Mouse (Mus musculus): ENCODE data around the gene Gm19402. TPM values are rescaled to one million over a fixed set of nuclear protein-coding genes. Genes with fewer than 3 reads are reported as not detected.
"Not testable (repeated sequence)": the region's sequence is repeated elsewhere in the genome, so short reads cannot be mapped to it uniquely, and the experiment has no call there.

Gm19402 gene
- polyA plus RNA-seq, 1 experiment from 2014 or later = not detected

DNA sequence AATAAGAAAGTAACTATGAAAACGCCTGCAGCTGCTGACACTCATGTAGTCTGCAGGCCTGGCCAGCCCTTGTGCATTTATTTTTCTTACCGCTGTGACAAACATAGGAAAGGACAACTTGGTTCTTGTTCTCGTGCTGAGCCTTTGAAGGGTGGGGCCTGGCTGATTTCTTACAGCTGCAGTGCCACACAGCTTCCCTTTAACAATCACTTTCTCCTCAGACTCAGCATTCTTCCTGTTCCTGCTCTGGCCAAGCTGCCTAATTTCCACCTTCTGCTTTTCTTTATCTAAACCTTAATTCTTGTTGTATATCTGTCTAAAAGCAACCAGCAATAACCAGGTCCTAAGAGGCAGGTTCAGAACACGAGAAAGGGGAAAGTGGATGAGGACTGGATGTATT lies 23.2 kb upstream of the Gm19402 start:
- H3K36me3 ChIP-seq (ENCODE audit: control insufficient read depth, insufficient read depth, low read length) = no peaks in the 10 kb centered on the region
- 62% methylated on average over 4 of the region's 4 CpGs for WGBS
- no peak overlapping the region for H3K4me2 ChIP-seq (replicated peaks; ENCODE audit: low read depth, low read length)
- H3K4me3 ChIP-seq (ENCODE audit: low read length) = no peak overlapping the region
- no peak for ATAC-seq (ENCODE audit: low FRiP score, low TSS enrichment)
- no peaks in the 10 kb centered on the region for H3K27me3 ChIP-seq (ENCODE audit: control insufficient read depth, insufficient read depth, low read length)
- H3K27ac ChIP-seq (ENCODE audit: low read depth, low read length) = no peak overlapping the region
- no peaks in the 10 kb centered on the region for H3K4me1 ChIP-seq (ENCODE audit: control insufficient read depth, insufficient read depth, low read length)
- H3K9me3 ChIP-seq (ENCODE audit: control insufficient read depth, low read length) = peaks cover 4% of the 10 kb centered on the region; the same call in 1 of the 2 replicates
- H3K9ac ChIP-seq (ENCODE audit: low read depth, low read length) = no peak overlapping the region

DNA sequence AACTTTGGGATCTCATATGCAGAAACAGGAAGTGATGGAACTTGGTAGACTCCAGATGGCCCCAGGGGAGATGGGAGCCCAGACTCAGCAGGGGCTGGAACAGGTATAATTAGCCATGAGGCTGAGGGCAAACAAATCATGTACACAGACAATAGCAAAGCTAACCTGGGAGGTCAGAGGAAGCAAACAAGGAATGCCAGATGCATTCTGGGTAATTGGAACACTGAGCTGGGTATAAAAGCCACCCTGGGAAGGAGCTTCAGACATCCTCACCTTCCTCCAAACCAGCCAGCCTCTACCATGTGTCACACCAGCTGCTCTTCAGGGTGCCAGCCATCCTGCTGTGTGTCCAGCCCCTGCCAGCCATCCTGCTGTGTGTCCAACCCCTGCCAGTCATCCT lies 20.6 kb upstream of the Gm19402 start, which contains the start of gene Gm10024:
Gene Gm10024 (plus strand): TSS at position 301 of the 400 bp plus-strand sequence.
- not testable (repeated sequence) for H3K9ac ChIP-seq (ENCODE audit: low read depth, low read length); H3K27ac ChIP-seq (ENCODE audit: low read depth, low read length); H3K4me3 ChIP-seq (ENCODE audit: low read length); H3K4me2 ChIP-seq (replicated peaks; ENCODE audit: low read depth, low read length); H3K9me3 ChIP-seq (ENCODE audit: control insufficient read depth, low read length); H3K4me1 ChIP-seq (ENCODE audit: control insufficient read depth, insufficient read depth, low read length); H3K27me3 ChIP-seq (ENCODE audit: control insufficient read depth, insufficient read depth, low read length); ATAC-seq (ENCODE audit: low FRiP score, low TSS enrichment); H3K36me3 ChIP-seq (ENCODE audit: control insufficient read depth, insufficient read depth, low read length)

DNA sequence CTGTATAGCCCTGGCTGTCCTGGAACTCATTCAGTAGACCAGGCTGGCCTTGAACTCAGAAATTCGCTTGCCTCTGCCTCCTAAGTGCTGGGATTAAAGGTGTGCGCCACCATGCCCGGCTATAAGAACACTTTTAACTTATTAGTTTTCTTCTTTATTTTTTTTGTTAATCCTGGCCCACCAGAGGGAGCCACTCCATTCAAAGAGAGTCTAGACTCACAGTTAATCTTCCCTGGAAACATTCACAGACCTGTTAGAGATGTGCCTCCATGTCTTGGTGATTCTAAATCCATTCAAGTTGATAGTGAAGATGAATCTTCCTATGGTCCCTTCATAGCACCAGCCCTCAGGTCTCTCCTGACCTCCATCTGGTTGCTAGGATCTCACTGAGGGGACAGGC lies 19.3 kb upstream of the Gm19402 start:
- 76% methylated on average over 3 of the region's 3 CpGs for WGBS
- no peak for ATAC-seq (ENCODE audit: low FRiP score, low TSS enrichment)
- Histone ChIP-seq H3K4me2 (replicated peaks; ENCODE audit: low read depth, low read length) (no peak overlapping the region), H3K36me3 (ENCODE audit: control insufficient read depth, insufficient read depth, low read length) (no peaks in the 10 kb centered on the region), H3K4me3 (ENCODE audit: low read length) (no peak overlapping the region), H3K4me1 (ENCODE audit: control insufficient read depth, insufficient read depth, low read length) (no peaks in the 10 kb centered on the region), H3K9me3 (ENCODE audit: control insufficient read depth, low read length) (peaks cover 4% of the 10 kb centered on the region; the same call in 1 of the 2 replicates), H3K9ac (ENCODE audit: low read depth, low read length) (no peak overlapping the region), H3K27ac (ENCODE audit: low read depth, low read length) (no peak overlapping the region), H3K27me3 (ENCODE audit: control insufficient read depth, insufficient read depth, low read length) (no peaks in the 10 kb centered on the region)

DNA sequence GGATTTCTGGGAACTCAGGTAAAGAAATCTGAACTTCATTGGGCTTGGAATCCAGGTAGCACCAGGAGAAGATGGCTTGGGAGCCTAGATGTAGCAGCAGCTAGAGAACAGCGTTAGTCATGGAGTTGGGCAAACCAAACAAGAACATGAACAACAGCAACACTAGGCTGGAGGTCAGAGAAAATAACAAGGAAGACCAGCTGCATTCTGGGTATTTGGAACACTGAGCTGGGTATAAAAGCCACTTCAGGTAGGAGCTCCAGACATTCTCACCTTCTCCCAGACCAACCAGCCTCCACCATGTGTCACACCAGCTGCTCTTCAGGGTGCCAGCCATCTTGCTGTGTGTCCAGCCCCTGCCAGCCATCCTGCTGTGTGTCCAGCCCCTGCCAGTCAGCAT lies 15.8 kb upstream of the Gm19402 start, which contains the start of gene Gm10272:
Gene Gm10272 (plus strand): TSS at position 301 of the 400 bp plus-strand sequence.
- Histone ChIP-seq H3K9ac (ENCODE audit: low read depth, low read length) (no peak within 1 kb of the TSS), H3K9me3 (ENCODE audit: control insufficient read depth, low read length) (peaks cover 6% of the 10 kb centered on the region; the same call in 1 of the 2 replicates), H3K36me3 (ENCODE audit: control insufficient read depth, insufficient read depth, low read length) (no peaks in the 10 kb centered on the region), H3K4me3 (ENCODE audit: low read length) (no peak within 1 kb of the TSS), H3K27ac (ENCODE audit: low read depth, low read length) (no peak within 1 kb of the TSS), H3K4me2 (replicated peaks; ENCODE audit: low read depth, low read length) (no peak within 1 kb of the TSS), H3K4me1 (ENCODE audit: control insufficient read depth, insufficient read depth, low read length) (no peaks in the 10 kb centered on the region), H3K27me3 (ENCODE audit: control insufficient read depth, insufficient read depth, low read length) (no peaks in the 10 kb centered on the region)
- ATAC-seq (ENCODE audit: low FRiP score, low TSS enrichment) = no peak
- WGBS = 86% methylated on average over 1 of the region's 1 CpGs

DNA sequence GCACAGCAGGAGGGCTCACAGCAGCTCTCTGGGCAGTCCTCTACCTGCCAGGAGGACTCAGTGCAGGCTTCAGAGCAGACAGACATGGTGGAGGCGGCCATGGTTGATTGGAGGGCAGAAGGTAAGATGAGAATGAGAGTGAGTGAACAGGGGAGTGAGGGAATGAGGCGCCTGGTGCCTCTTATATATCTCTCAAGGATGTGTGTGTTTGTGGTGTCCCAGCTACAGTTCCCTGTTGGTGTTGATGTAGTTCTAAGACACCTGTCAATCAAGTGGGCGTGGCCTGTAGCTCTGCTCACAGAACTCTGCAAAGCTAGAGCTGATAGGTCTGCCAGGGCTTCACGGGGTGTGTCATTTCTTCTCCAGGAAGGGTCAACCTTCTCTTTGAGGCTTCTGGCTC lies 6.6 kb upstream of the Gm19402 start, which contains the start of gene Gm9508:
Gene Gm9508 (minus strand): TSS at position 101 of the 400 bp plus-strand sequence.
- H3K4me3 ChIP-seq (ENCODE audit: low read length) = no peak within 1 kb of the TSS
- ATAC-seq (ENCODE audit: low FRiP score, low TSS enrichment) = no peak
- WGBS = 30% methylated on average over 4 of the region's 4 CpGs

DNA sequence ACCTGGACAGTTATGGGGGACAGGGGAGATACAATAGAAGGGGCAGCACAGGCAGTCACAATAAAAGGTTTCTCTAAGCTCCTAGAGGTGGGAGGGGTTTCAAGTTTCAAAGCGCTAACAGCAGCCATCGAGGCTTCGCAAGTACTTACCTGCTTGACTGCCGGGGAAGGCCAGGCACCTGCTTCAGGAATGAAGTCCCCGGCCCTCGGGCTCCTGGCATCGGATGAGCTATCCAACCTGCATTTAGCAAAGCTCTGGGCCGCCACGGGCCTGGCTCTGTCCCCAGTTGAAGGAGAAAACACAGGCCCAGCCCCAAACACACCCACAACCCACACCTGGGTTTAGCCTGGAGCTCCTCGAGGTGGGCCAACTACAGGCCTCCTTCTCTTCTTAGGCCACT lies 3.5 kb downstream of the Gm19402 start:
- H3K27ac ChIP-seq (ENCODE audit: low read depth, low read length) = no peak overlapping the region
- no peak overlapping the region for H3K4me3 ChIP-seq (ENCODE audit: low read length)
- no peak; the same call in 1 of the 2 replicates for ATAC-seq (ENCODE audit: low FRiP score, low TSS enrichment)
- H3K9ac ChIP-seq (ENCODE audit: low read depth, low read length) = no peak overlapping the region
- no peaks in the 10 kb centered on the region for H3K4me1 ChIP-seq (ENCODE audit: control insufficient read depth, insufficient read depth, low read length)
- H3K27me3 ChIP-seq (ENCODE audit: control insufficient read depth, insufficient read depth, low read length) = peaks cover 38% of the 10 kb centered on the region
- no peaks in the 10 kb centered on the region for H3K36me3 ChIP-seq (ENCODE audit: control insufficient read depth, insufficient read depth, low read length)
- no peak overlapping the region for H3K4me2 ChIP-seq (replicated peaks; ENCODE audit: low read depth, low read length)
- WGBS = 11% methylated on average over 10 of the region's 10 CpGs
- H3K9me3 ChIP-seq (ENCODE audit: control insufficient read depth, low read length) = no peaks in the 10 kb centered on the region

More for the DNA sequence above, 6.6 kb upstream of the Gm19402 start, which contains the start of gene Gm9508:
- Histone ChIP-seq H3K27me3 (ENCODE audit: control insufficient read depth, insufficient read depth, low read length) (no peaks in the 10 kb centered on the region), H3K9me3 (ENCODE audit: control insufficient read depth, low read length) (no peaks in the 10 kb centered on the region), H3K9ac (ENCODE audit: low read depth, low read length) (no peak within 1 kb of the TSS), H3K4me2 (replicated peaks; ENCODE audit: low read depth, low read length) (no peak within 1 kb of the TSS), H3K27ac (ENCODE audit: low read depth, low read length) (no peak within 1 kb of the TSS), H3K36me3 (ENCODE audit: control insufficient read depth, insufficient read depth, low read length) (no peaks in the 10 kb centered on the region), H3K4me1 (ENCODE audit: control insufficient read depth, insufficient read depth, low read length) (no peaks in the 10 kb centered on the region)

DNA sequence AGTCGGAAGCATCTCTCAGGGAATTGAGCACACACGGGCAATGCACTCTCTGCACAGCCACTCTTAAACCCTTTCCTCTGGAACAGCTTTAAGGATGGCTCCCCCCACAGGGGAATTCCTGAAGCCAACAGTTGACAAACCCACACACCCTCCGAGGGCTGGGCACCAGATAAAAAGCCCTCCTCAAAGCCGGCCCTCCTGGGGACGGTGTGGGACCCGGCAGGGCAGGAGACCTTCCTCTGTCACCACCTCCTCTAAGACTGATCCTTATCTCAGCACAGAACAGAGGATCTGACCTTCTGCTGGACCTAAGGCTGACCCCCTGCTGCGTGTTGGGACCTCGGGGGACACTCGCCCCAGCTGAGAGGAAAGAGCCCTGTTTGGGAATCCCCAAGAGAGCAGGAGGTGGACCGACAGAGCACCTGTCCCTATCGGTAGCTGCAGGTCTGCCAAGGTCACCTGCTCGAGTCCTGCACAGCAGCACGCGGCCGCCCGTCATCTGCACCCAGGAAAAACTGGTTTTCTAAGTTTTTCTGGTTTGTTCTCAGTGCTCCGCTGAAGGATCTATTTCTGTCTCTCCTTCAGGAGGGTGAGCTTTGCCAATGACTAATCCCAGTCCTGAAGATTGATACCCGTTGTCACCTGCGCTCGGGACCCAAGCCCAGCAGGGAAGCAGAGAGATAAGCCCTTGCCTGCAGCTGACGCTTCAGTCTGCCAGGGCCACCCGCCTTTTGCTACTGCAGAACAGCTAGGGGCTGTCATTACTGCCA lies 4.5 kb downstream of the Gm19402 start, which contains the start of gene Tspear:
Gene Tspear (plus strand): TSS at position 675 of the 770 bp plus-strand sequence.
- Histone ChIP-seq H3K27ac (ENCODE audit: low read depth, low read length) (no peak within 1 kb of the TSS), H3K27me3 (ENCODE audit: control insufficient read depth, insufficient read depth, low read length) (peaks cover 38% of the 10 kb centered on the region), H3K4me2 (replicated peaks; ENCODE audit: low read depth, low read length) (no peak within 1 kb of the TSS), H3K9me3 (ENCODE audit: control insufficient read depth, low read length) (no peaks in the 10 kb centered on the region), H3K36me3 (ENCODE audit: control insufficient read depth, insufficient read depth, low read length) (no peaks in the 10 kb centered on the region), H3K9ac (ENCODE audit: low read depth, low read length) (no peak within 1 kb of the TSS), H3K4me1 (ENCODE audit: control insufficient read depth, insufficient read depth, low read length) (no peaks in the 10 kb centered on the region), H3K4me3 (ENCODE audit: low read length) (no peak within 1 kb of the TSS)
- 6% methylated on average over 22 of the region's 22 CpGs for WGBS
- ATAC-seq (ENCODE audit: low FRiP score, low TSS enrichment) = no peak

DNA sequence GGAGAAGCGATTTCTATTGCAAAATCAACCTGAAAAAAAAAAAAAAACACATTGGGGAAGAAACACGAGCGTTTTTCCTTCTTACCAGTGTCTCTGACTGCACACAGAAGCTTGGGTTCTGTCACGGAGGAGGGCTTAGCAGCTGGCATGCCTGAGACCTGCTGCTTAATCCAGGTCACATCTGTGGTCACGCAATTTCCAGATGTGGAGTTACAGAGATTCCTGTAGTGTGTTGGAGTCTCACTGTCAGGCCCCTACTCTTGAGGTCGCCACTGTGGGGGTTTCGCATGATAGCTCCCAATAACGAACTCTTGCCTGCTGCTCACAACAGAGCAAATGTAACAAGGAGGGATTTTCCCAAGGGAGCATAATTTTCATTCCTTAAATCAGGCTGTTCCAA lies 6.4 kb downstream of the Gm19402 start:
- 37% methylated on average over 8 of the region's 8 CpGs for WGBS
- H3K4me2 ChIP-seq (replicated peaks; ENCODE audit: low read depth, low read length) = no peak overlapping the region
- no peak overlapping the region for H3K27ac ChIP-seq (ENCODE audit: low read depth, low read length)
- H3K9ac ChIP-seq (ENCODE audit: low read depth, low read length) = no peak overlapping the region
- H3K36me3 ChIP-seq (ENCODE audit: control insufficient read depth, insufficient read depth, low read length) = no peaks in the 10 kb centered on the region
- H3K27me3 ChIP-seq (ENCODE audit: control insufficient read depth, insufficient read depth, low read length) = peaks cover 40% of the 10 kb centered on the region
- H3K4me3 ChIP-seq (ENCODE audit: low read length) = no peak overlapping the region
- no peak for ATAC-seq (ENCODE audit: low FRiP score, low TSS enrichment)
- no peaks in the 10 kb centered on the region for H3K9me3 ChIP-seq (ENCODE audit: control insufficient read depth, low read length)
- no peaks in the 10 kb centered on the region for H3K4me1 ChIP-seq (ENCODE audit: control insufficient read depth, insufficient read depth, low read length)

DNA sequence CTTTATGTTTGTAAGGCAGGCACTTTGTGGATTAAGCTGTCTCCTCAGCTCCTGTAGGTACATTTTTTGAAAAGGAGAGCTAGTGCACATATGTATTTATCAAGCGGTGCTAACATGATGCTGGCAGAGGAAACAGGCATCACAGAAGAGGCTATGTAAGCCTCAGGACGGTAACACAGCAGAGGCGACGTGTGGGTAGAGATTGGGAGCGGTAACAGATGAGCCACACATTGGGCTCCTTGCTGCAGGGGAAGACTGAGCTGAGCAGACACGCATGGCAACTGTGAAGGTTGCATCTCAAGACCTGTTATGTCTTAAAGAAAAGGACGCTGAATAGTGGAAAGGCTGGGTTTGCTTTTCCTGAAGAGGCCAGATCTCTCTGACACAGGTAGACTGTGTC lies 7.6 kb downstream of the Gm19402 start:
- H3K4me1 ChIP-seq (ENCODE audit: control insufficient read depth, insufficient read depth, low read length) = no peaks in the 10 kb centered on the region
- H3K27ac ChIP-seq (ENCODE audit: low read depth, low read length) = no peak overlapping the region
- no peak overlapping the region for H3K4me2 ChIP-seq (replicated peaks; ENCODE audit: low read depth, low read length)
- no peak overlapping the region for H3K9ac ChIP-seq (ENCODE audit: low read depth, low read length)
- H3K27me3 ChIP-seq (ENCODE audit: control insufficient read depth, insufficient read depth, low read length) = peaks cover 49% of the 10 kb centered on the region
- H3K9me3 ChIP-seq (ENCODE audit: control insufficient read depth, low read length) = no peaks in the 10 kb centered on the region
- no peak for ATAC-seq (ENCODE audit: low FRiP score, low TSS enrichment)
- 82% methylated on average over 7 of the region's 7 CpGs for WGBS
- H3K4me3 ChIP-seq (ENCODE audit: low read length) = no peak overlapping the region
- no peaks in the 10 kb centered on the region for H3K36me3 ChIP-seq (ENCODE audit: control insufficient read depth, insufficient read depth, low read length)

Data from kidney, embryonic 14.5 days (tissue).